In genomic region chr4:143280166-143280565, GRCm38 (mm10) we compare ENCODE assay signal across 9 mouse cellular contexts. TPM values are rescaled to one million over a fixed set of nuclear protein-coding genes. Genes with fewer than 3 reads are reported as not detected.
DNase-seq lines count a peak whose midpoint lies in the region; ATAC-seq and TF ChIP-seq lines count a peak whose summit lies in the region.
"Had no signal": no experiment of that assay in that cellular context is flagged by ENCODE, and none has a peak within 500 bp of the region (broad histone marks: within the 10 kb centered on the region; RNA-seq: fewer than 3 reads in every experiment).

No protein-coding gene starts in this region.

- TF ChIP-seq RAD21 in CH12.LX (IDR thresholded peaks at IDR 0.05; ENCODE audit: low read depth, low read length), result peak; percentile 41

- dilution Hi-C loops in CH12.LX (cut with MboI; ENCODE audit: extremely low pct_ligation_motif_present, extremely low pct_unique_long_range_greater_than_20kb, low sequenced_read_pairs), result no loop called here

- H3K27ac ChIP-seq in CH12.LX (ENCODE audit: insufficient read depth, low read depth), result no peak overlapping the region
- peak overlapping the region; percentile 87 for H3K27ac ChIP-seq in forebrain, embryonic 10.5 days
- H3K27ac ChIP-seq in midbrain, embryonic 12.5 days (replicated peaks), result peak overlapping the region; percentile 91

- H3K79me2 ChIP-seq in CH12.LX (replicated peaks; ENCODE audit: control insufficient read depth, extremely low read depth, insufficient read depth, poor library complexity, severe bottlenecking), result no peaks in the 10 kb centered on the region

- H3K9me3 ChIP-seq in CH12.LX (replicated peaks; ENCODE audit: low read length), result peaks cover 14% of the 10 kb centered on the region
- peaks cover 5% of the 10 kb centered on the region; the same call in 1 of the 2 replicates for H3K9me3 ChIP-seq in forebrain, embryonic 10.5 days
- no peaks in the 10 kb centered on the region for H3K9me3 ChIP-seq in midbrain, embryonic 12.5 days

- no peak for TF ChIP-seq EP300 in CH12.LX (IDR thresholded peaks at IDR 0.05; ENCODE audit: low read length)

- H3K9ac ChIP-seq in CH12.LX (ENCODE audit: insufficient read depth, low read depth), result no peak overlapping the region
- H3K9ac ChIP-seq in midbrain, embryonic 12.5 days (replicated peaks), result no peak overlapping the region

- no peaks in the 10 kb centered on the region for H3K36me3 ChIP-seq in CH12.LX (replicated peaks in 1 of 2; ENCODE audit: control insufficient read depth in 1 of 2, insufficient read depth in 1 of 2, low read length in 1 of 2)
- H3K36me3 ChIP-seq in forebrain, embryonic 10.5 days (replicated peaks), result peaks cover 41% of the 10 kb centered on the region
- H3K36me3 ChIP-seq in midbrain, embryonic 12.5 days, result peaks cover 6% of the 10 kb centered on the region; the same call in 1 of the 2 replicates
- H3K36me3 ChIP-seq: G1E had no signal

- no peak for TF ChIP-seq POLR2A in CH12.LX (IDR thresholded peaks at IDR 0.05; ENCODE audit: low read depth, low read length)

- no peak overlapping the region for H3K4me2 ChIP-seq in CH12.LX (ENCODE audit: insufficient read depth, low read depth, poor library complexity, severe bottlenecking)
- 0 out of 2 replicates have a peak overlapping the region, but pooled peaks have one; percentile 9 for H3K4me2 ChIP-seq in midbrain, embryonic 12.5 days (replicated peaks)

- peak; percentile 41 to 53; a peak in 3 of 4 replicates for TF ChIP-seq CTCF in CH12.LX (conservative IDR thresholded peaks at IDR 0.05 in 1 of 2, IDR thresholded peaks at IDR 0.05 in 1 of 2; ENCODE audit: low read depth in 2 of 2, low read length in 2 of 2)

- H3K27me3 ChIP-seq in CH12.LX (replicated peaks), result peaks cover 6% of the 10 kb centered on the region
- no peaks in the 10 kb centered on the region for H3K27me3 ChIP-seq in forebrain, embryonic 10.5 days (ENCODE audit: poor library complexity, severe bottlenecking)
- H3K27me3 ChIP-seq in midbrain, embryonic 12.5 days, result no peaks in the 10 kb centered on the region

- 90% methylated on average over 3 of the region's 3 CpGs for WGBS in forebrain, embryonic 10.5 days
- WGBS in midbrain, embryonic 12.5 days, result 73% methylated on average over 3 of the region's 3 CpGs

- H3K4me3 ChIP-seq in CH12.LX (replicated peaks in 1 of 3; ENCODE audit: low read depth in 2 of 3, low read length in 2 of 3, poor library complexity in 1 of 3), result no peak overlapping the region
- peak overlapping the region; percentile 7; the same call in 1 of the 2 replicates for H3K4me3 ChIP-seq in forebrain, embryonic 10.5 days
- H3K4me3 ChIP-seq in midbrain, embryonic 12.5 days, result no peak overlapping the region

- in situ Hi-C loops in CH12.LX (cut with MboI; ENCODE audit: low pct_ligation_motif_present, low pct_unique_long_range_greater_than_20kb, low sequenced_read_pairs), result no loop called here

- H3K4me1 ChIP-seq in CH12.LX (ENCODE audit: control insufficient read depth in 1 of 2, insufficient read depth in 2 of 2), result no peaks in the 10 kb centered on the region
- H3K4me1 ChIP-seq in forebrain, embryonic 10.5 days, result peaks cover 27% of the 10 kb centered on the region
- H3K4me1 ChIP-seq in midbrain, embryonic 12.5 days, result peaks cover 20% of the 10 kb centered on the region

- DNase-seq in gastrocnemius, postnatal 10 days, result peak; percentile 52
- DNase-seq in gastrocnemius, adult 8-10 months (ENCODE audit: low spot score in 2 of 2), result no peak
- DNase-seq in CH12.LX (ENCODE audit: extremely low read depth), result peak; percentile 46
- peak; percentile 43 for DNase-seq in forebrain, embryonic 10.5 days (ENCODE audit: extremely low spot score, low spot score)
- DNase-seq in induced T-regulatory cell, adult 2 months (ENCODE audit: low read depth), result peak; percentile 28
- peak; percentile 44 for DNase-seq in testis, postnatal 14 days (ENCODE audit: low spot score)

- peak; percentile 7; the same call in 1 of the 2 replicates for ATAC-seq in midbrain, embryonic 12.5 days (ENCODE audit: low FRiP score, low read depth)
- ATAC-seq in megakaryocyte-erythroid progenitor cell, adult 5-6 weeks (replicated peaks; ENCODE audit: low FRiP score, low TSS enrichment, poor library complexity, severe bottlenecking), result no peak

TF ChIP-seq in CH12.LX, 34 proteins besides CTCF, POLR2A, EP300 and RAD21:
- TF ChIP-seq GABPA (IDR thresholded peaks at IDR 0.05; ENCODE audit: insufficient replicate concordance, low read depth, low read length) (no peak), SMC3 (IDR thresholded peaks at IDR 0.05; ENCODE audit: low read depth, low read length) (peak; percentile 32), MXI1 (IDR thresholded peaks at IDR 0.05; ENCODE audit: low read depth, low read length) (no peak)

RNA-seq across cellular contexts. Expression of gene Pdpn, which starts 19.2 kb away (rescaled TPM):
- 10 to 100 TPM; 23.1 to 28.3 TPM for total RNA-seq in gastrocnemius, postnatal 10 days (2021)
- total RNA-seq in gastrocnemius, adult 8-10 months (2022), result 1 to 10 TPM; 2.9 to 4.9 (median 4.2) TPM
- not detected in 2 replicates for total RNA-seq in CH12.LX (2012; rRNA removed)
- not detected in 2 replicates for total RNA-seq in CH12.LX (2014; rRNA removed)
- polyA plus RNA-seq in CH12.LX (2012; ENCODE audit: insufficient read length, low read depth), result not detected in 2 replicates
- polyA plus RNA-seq in forebrain, embryonic 10.5 days (2016; fragmentation: Nextera tagmentation; extraction: Ambion mirVana), result 63.6 and 64.9 TPM in 2 replicates
- polyA plus RNA-seq in midbrain, embryonic 12.5 days (2016; fragmentation: Nextera tagmentation; extraction: Ambion mirVana), result 101 and 109 TPM in 2 replicates
- not detected in 2 replicates for total RNA-seq in megakaryocyte-erythroid progenitor cell, adult 5-6 weeks (2014; fragmentation: Nextera tagmentation)
- not detected in 2 replicates for total RNA-seq in megakaryocyte-erythroid progenitor cell, adult 5-6 weeks (2017)
- polyA plus RNA-seq: G1E had no signal

Comparison
In these comparisons a context has a peak if more than half of its experiments do, and no peak if none do; other contexts are left out.
1. DNase-seq: peak in gastrocnemius, postnatal 10 days (single experiment), CH12.LX (single experiment), forebrain, embryonic 10.5 days (single experiment), induced T-regulatory cell, adult 2 months (single experiment) and testis, postnatal 14 days (single experiment); none in gastrocnemius, adult 8-10 months (0 of 2).
2. RNA of gene Pdpn, which starts 19.2 kb away (total RNA-seq): 23.1 to 28.3 TPM in gastrocnemius, postnatal 10 days; 2.9 to 4.9 TPM in gastrocnemius, adult 8-10 months, not detected in CH12.LX and not detected in megakaryocyte-erythroid progenitor cell, adult 5-6 weeks; every median in the first group is over 4 times any median in the second.